8 mouse cellular contexts compared by ENCODE assay signal in genomic region chr5:125140832-125141524, GRCm38 (mm10). TPM values are rescaled to one million over a fixed set of nuclear protein-coding genes. Genes with fewer than 3 reads are reported as not detected.
DNase-seq lines count a peak whose midpoint lies in the region; ATAC-seq and TF ChIP-seq lines count a peak whose summit lies in the region.

No protein-coding gene starts in this region.

- peaks cover 81% of the 10 kb centered on the region for H3K4me1 ChIP-seq in E14TG2a.4 (replicated peaks; ENCODE audit: low read depth, low read length)
- H3K4me1 ChIP-seq in forebrain, embryonic 15.5 days: peaks cover 82% of the 10 kb centered on the region
- peaks cover 24% of the 10 kb centered on the region for H3K4me1 ChIP-seq in liver, embryonic 16.5 days (ENCODE audit: control insufficient read depth, low read depth, low read length)
- H3K4me1 ChIP-seq in neural tube, embryonic 12.5 days: peaks cover 83% of the 10 kb centered on the region
- peaks cover 30% of the 10 kb centered on the region for H3K4me1 ChIP-seq in testis, adult 2 months (ENCODE audit: control insufficient read depth, insufficient read depth, low read length)

- no peak for TF ChIP-seq POLR2A in testis, adult 2 months (IDR thresholded peaks at IDR 0.05; ENCODE audit: control insufficient read depth, low read depth, low read length)

- H3K27me3 ChIP-seq in E14TG2a.4 (ENCODE audit: insufficient read depth, low read length): no peaks in the 10 kb centered on the region
- no peaks in the 10 kb centered on the region for H3K27me3 ChIP-seq in forebrain, embryonic 15.5 days
- no peaks in the 10 kb centered on the region for H3K27me3 ChIP-seq in liver, embryonic 16.5 days (ENCODE audit: control insufficient read depth, insufficient read depth, low read depth, low read length)
- H3K27me3 ChIP-seq in neural tube, embryonic 12.5 days (replicated peaks): no peaks in the 10 kb centered on the region
- H3K27me3 ChIP-seq in testis, adult 2 months (ENCODE audit: control insufficient read depth, insufficient read depth, low read length): no peaks in the 10 kb centered on the region

- TF ChIP-seq CTCF in E14TG2a.4 (conservative IDR thresholded peaks at IDR 0.05; ENCODE audit: low read length): no peak
- no peak for TF ChIP-seq CTCF in testis, adult 2 months (IDR thresholded peaks at IDR 0.05; ENCODE audit: control insufficient read depth, insufficient read depth, insufficient replicate concordance, low read depth, low read length)

- ATAC-seq in forebrain, embryonic 15.5 days (replicated peaks): peak; percentile 77
- peak; percentile 71 for ATAC-seq in liver, embryonic 16.5 days (ENCODE audit: low read depth)
- peak; percentile 86 for ATAC-seq in neural tube, embryonic 12.5 days (ENCODE audit: low FRiP score, low read depth)

- H3K9ac ChIP-seq in forebrain, embryonic 15.5 days (replicated peaks): peak overlapping the region; percentile 40
- no peak overlapping the region for H3K9ac ChIP-seq in liver, embryonic 16.5 days (ENCODE audit: low read depth, low read length)
- peak overlapping the region; percentile 56 for H3K9ac ChIP-seq in neural tube, embryonic 12.5 days

- peak overlapping the region; percentile 47 for H3K4me2 ChIP-seq in forebrain, embryonic 15.5 days (replicated peaks)
- H3K4me2 ChIP-seq in liver, embryonic 16.5 days (ENCODE audit: low read depth, low read length): peak overlapping the region; percentile 17; the same call in 1 of the 2 replicates
- H3K4me2 ChIP-seq in neural tube, embryonic 12.5 days (replicated peaks): peak overlapping the region; percentile 57

- 2% methylated on average over 27 of the region's 27 CpGs for WGBS in forebrain, embryonic 15.5 days
- 35% methylated on average over 27 of the region's 27 CpGs for whole genome bisulfite sequencing in liver, embryonic 16.5 days (ENCODE audit: insufficient replicate concordance)
- WGBS in neural tube, embryonic 12.5 days: 9% methylated on average over 27 of the region's 27 CpGs

- peak overlapping the region; percentile 97 for H3K27ac ChIP-seq in forebrain, embryonic 15.5 days (replicated peaks)
- peak overlapping the region; percentile 71 for H3K27ac ChIP-seq in liver, embryonic 16.5 days (ENCODE audit: low read length)
- peak overlapping the region; percentile 96 for H3K27ac ChIP-seq in neural tube, embryonic 12.5 days
- peak overlapping the region; percentile 87 for H3K27ac ChIP-seq in testis, adult 2 months (ENCODE audit: control insufficient read depth, insufficient read depth, low read depth, low read length)

- no peaks in the 10 kb centered on the region for H3K9me3 ChIP-seq in E14TG2a.4 (ENCODE audit: low read length)
- H3K9me3 ChIP-seq in forebrain, embryonic 15.5 days: no peaks in the 10 kb centered on the region
- H3K9me3 ChIP-seq in liver, embryonic 16.5 days (replicated peaks; ENCODE audit: control insufficient read depth, low read length): no peaks in the 10 kb centered on the region
- H3K9me3 ChIP-seq in neural tube, embryonic 12.5 days: no peaks in the 10 kb centered on the region

- peak overlapping the region; percentile 56 for H3K4me3 ChIP-seq in E14TG2a.4 (replicated peaks; ENCODE audit: low read length)
- H3K4me3 ChIP-seq in forebrain, embryonic 15.5 days: peak overlapping the region; percentile 23
- H3K4me3 ChIP-seq in liver, embryonic 16.5 days (ENCODE audit: low read depth, low read length): peak overlapping the region; percentile 13; the same call in 1 of the 2 replicates
- H3K4me3 ChIP-seq in neural tube, embryonic 12.5 days: peak overlapping the region; percentile 9; the same call in 1 of the 2 replicates
- H3K4me3 ChIP-seq in testis, adult 2 months (ENCODE audit: control insufficient read depth, low read depth, low read length): peak overlapping the region; percentile 4

- intact Hi-C loops in heart, postnatal 14 days (cut with DNase I): loop anchor here (5.0 kb wide), 1 partner anchor 36 kb away; the partner anchor contains the start of gene Ncor2

- peaks cover 3% of the 10 kb centered on the region for H3K36me3 ChIP-seq in E14TG2a.4 (ENCODE audit: insufficient read depth, low read length)
- no peaks in the 10 kb centered on the region for H3K36me3 ChIP-seq in forebrain, embryonic 15.5 days
- H3K36me3 ChIP-seq in liver, embryonic 16.5 days (ENCODE audit: control insufficient read depth, insufficient read depth): no peaks in the 10 kb centered on the region
- H3K36me3 ChIP-seq in neural tube, embryonic 12.5 days: no peaks in the 10 kb centered on the region
- no peaks in the 10 kb centered on the region for H3K36me3 ChIP-seq in testis, adult 2 months (ENCODE audit: control insufficient read depth, insufficient read depth, low read length)

- DNase-seq in cerebellum, adult 11 months: peak; percentile 99
- DNase-seq in heart, postnatal 14 days: peak; percentile 100
- peak; percentile 99 for DNase-seq in layer of hippocampus, adult 11-12 months (ENCODE audit: low spot score)

RNA-seq across cellular contexts. Expression of gene Ncor2, which starts 38.0 kb away (rescaled TPM):
- 30.2 and 31.6 TPM in 2 replicates for polyA plus RNA-seq in forebrain, embryonic 15.5 days (2015; fragmentation: Nextera tagmentation; extraction: Ambion mirVana)
- total RNA-seq in heart, postnatal 14 days (2021): 10 to 100 TPM; 89.1 to 98.5 TPM
- polyA plus RNA-seq in liver, embryonic 16.5 days (2015; fragmentation: Nextera tagmentation; extraction: Ambion mirVana): 3.4 and 4.2 TPM in 2 replicates
- 36.0 and 36.9 TPM in 2 replicates for polyA plus RNA-seq in neural tube, embryonic 12.5 days (2016; fragmentation: Nextera tagmentation; extraction: Ambion mirVana)
- 28.0 and 31.7 TPM in 2 replicates for polyA plus RNA-seq in testis, adult 2 months (2012; rRNA removed)

Comparison
In these comparisons a context has a peak if more than half of its experiments do, and no peak if none do; other contexts are left out.
1. Peak in every context shown above with its lines: DNase-seq, ATAC-seq, H3K4me3 ChIP-seq and H3K27ac ChIP-seq.
2. H3K4me3 ChIP-seq: peak in every context shown above with its lines; median percentile 56 in E14TG2a.4; 23 in forebrain, embryonic 15.5 days; 13 in liver, embryonic 16.5 days; 9 in neural tube, embryonic 12.5 days; 4 in testis, adult 2 months.